Mouse (Mus musculus) cerebellum, adult 11 months (tissue): Measurements from ENCODE around the gene Cmtr1.
"Not testable (repeated sequence)": the region's sequence is repeated elsewhere in the genome, so short reads cannot be mapped to it uniquely, and the experiment has no call there.

Source experiments
- DNase-seq: peaks from one replicate; pipeline ENCODE4 v3.0.0; 2022

Cmtr1 gene

DNA sequence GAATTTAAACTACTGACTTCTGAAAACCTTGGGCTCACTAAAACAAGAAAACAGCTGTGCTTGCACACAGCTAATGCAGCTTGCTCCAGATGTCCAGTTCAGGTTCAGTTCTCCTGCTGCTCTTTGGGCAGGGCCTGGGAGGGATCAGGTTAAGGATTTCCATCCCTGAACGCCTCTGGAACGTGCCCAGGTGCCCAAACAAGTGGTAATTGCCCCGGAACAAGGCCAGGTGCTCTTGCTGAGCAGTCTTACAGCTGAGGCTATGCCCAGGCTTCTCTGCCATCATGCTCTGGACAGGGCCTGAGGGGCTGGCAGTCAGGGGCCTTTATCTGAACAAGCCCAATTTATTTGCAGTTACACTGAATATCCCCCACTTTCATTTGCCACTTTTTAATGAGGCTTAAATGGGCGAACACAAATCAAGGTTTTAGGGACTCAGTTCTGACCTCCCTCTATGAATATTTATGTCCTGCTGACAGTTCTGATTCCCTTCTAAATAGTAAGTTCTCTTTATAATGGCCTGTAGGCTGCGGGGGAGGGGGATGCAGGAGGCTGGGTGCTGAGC lies 46.7 kb downstream of the Cmtr1 start:
- no peak for DNase-seq

DNA sequence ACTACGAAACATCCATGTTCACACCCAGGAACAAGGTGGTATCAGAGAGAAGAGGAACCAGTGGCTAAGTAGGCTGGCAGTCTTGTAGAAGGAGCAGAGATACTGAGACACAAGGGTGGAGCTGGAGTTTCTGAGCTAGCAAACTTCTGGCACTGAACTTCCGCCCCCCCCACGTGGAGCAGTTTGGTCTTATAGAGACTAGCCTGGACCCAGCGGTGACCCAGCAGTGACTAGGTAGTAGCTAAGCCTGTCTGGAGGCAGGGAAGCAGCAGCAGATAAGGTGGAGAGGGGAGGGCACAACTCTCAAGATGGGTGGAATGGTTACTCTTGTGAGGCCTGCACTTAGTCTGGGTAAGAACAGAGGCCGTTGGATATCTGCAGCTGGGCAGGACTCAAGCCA lies 48.4 kb downstream of the Cmtr1 start:
- DNase-seq, result no peak

DNA sequence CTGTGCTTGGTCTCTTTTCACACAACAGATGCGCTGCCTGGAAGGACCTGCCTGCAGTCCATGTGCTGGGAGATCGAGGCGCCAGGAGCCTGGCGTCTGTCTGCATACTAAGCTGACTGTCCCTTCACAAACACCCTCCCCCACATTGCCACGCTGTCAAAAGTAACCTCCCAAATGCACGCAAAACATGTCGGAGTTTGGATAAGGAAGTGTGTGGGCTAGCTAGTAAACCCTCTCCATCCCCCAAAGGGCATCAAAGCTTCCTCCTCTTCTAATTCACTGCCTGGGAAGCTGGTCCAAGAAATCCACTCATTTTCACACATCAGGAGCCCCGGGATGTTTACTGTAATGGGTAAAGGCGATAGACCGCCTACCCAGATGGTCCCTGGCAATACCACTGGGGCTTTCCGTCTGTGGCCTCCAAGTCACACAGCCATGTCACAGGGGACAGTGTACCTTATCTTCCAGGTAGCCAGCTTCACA lies 50.2 kb downstream of the Cmtr1 start:
- DNase-seq, result no peak

DNA sequence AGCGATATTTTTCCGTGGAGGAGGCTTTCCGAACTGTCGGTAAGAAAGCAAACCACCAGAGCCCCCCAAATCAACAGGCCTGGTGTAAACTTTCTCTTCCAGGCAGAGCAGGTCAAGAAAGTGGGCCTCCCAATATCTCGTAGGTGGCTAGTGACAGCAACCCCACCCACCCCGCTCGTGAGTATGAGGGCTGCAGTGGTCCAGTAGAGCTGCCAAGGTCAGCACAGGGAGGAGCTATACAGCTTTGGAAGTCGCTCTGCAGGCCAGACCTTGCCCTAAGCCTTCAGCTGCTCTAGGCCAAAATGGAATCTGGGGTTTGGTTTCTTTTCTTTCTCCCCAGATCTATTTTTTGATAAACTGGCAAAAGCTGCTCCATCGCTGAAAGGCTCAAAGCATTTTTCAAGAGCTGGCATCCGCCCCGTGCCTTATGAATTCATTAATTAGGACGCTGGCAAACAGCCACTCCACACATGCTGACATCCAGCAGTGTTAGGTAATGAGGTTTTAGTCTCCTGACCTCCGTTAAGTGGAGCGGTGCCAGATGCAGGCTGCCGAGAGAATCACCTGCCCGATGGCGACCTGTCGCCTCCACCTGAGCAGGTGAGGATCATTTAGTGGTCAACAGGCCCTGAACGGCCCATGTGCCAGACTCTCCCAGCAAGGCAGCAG lies 50.8 kb downstream of the Cmtr1 start:
- peak; percentile 88 for DNase-seq

DNA sequence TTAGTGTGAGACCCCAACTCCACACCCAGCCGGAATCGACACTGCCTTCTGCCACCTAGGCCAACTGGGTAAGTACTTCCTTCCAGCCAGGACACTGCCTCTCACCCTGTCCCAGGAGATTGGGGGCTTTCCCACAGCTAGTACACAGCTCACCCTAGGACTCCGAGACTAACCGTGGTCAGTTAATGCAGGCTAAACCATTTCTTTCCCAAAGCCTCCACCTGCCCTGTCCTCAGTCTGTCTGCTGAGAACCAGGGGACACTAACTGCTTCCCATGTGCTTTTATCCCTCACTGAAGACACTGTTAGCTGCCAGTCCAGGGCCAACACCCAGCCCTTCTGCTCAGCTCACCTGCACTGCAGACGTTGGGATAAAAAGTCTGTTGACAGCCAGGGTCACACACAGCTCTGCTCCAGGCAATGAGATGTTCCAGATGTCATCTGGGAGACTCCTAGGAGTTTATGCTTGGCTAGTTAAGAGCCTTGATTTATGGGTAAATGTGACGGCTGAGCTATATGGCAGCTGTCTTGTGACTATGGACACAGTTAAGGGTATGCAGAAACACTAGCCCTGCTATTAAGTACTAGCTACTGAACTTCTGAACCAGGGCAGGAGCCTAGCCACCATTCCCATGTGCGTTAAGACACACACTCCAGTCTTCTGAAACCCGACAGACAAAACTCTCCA lies 51.5 kb downstream of the Cmtr1 start:
- no peak for DNase-seq

DNA sequence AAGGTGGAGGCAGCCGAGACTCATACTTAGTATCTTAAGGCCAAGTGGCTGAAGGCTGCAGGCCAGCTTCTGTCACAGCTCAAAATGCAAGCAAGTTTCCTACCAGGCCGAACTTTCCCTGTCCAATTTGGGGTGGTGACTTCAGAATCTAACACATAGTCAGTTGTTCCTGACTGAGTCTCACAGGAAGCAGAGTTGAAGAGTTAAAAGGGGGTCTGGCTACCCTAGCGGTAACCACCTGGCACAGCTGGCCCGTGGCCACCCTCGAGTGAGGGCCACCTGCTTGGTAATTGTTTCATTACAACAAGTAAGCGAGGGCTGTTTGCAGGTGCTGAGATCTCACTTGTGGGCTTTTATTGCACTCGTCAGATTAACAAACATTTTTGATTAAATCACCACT lies 52.2 kb downstream of the Cmtr1 start:
- no peak for DNase-seq

DNA sequence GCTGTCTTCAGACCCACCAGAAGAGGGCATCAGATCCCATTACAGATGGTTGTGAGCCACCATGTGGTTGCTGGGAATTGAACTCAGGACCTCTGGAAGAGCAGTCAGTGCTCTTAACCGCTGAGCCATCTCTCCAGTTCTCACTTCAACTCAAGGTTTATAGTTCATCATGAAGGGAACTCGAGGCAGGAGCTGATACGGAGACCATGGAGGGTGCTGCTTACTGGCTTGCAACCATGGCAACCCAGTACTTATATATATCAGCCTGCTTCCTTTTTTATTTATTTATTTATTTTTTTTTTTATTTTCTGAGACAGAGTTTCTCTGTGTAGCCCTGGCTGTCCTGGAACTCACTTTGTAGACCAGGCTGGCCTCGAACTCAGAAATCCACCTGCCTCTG lies 53.3 kb downstream of the Cmtr1 start:
- DNase-seq, result not testable (repeated sequence)

DNA sequence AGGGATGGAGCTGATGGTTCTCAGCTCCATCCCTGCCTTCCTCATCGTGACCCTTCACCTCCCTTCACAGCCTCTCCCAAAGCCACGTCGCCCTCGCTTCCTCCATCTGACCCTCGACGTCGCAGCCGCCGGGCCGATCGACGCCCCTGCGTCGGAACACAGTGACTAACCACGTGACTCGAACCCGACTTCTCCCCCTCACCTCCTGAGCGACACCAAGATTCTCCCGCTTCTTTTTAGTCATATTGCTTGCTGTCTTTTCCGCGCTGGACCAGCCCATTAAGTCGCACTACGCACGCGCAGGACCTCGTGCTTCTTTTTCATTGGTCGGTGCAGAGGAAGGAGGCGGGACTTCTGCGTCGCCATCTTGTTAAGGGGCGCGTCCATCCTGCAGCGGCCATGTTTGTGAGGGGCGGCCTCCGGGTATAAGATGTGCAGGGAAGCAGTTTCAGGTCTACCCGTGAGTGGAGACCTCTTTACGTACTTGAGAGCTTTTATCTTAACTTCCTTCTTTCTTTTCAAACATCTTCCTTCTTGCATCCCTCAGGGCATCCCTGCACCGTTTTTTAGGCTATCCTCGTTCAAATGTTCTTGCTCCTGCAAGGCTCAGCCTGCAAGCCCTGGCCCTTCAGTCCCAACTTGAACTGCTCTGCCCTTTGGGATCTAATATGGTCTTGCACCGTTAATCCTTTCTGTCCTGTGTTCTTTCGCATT lies 56.5 kb downstream of the Cmtr1 start, which contains the start of gene Ccdc167:
Gene Ccdc167 (minus strand): TSS at position 313 of the 714 bp plus-strand sequence.
- DNase-seq, result peak; percentile 96

DNA sequence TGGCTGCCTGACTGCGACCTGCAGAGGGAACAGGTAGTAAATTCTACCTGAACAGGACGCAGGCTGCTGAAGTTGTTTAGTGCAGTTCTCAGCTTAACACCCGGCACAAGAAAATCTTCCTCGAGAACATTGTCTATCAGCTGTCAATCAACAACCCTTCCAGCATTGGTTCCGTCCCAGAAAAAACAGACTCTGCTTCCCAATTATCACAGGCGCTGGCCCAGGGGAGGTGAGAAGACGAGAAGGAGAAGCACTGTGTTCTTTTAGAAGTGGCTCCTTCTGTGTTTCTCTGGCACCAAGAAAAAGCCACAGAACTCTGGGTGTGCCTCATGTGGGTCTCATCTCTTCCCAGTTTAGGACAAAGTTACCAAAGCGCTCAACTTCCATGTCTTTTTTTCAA lies 58.3 kb downstream of the Cmtr1 start:
- no peak for DNase-seq

DNA sequence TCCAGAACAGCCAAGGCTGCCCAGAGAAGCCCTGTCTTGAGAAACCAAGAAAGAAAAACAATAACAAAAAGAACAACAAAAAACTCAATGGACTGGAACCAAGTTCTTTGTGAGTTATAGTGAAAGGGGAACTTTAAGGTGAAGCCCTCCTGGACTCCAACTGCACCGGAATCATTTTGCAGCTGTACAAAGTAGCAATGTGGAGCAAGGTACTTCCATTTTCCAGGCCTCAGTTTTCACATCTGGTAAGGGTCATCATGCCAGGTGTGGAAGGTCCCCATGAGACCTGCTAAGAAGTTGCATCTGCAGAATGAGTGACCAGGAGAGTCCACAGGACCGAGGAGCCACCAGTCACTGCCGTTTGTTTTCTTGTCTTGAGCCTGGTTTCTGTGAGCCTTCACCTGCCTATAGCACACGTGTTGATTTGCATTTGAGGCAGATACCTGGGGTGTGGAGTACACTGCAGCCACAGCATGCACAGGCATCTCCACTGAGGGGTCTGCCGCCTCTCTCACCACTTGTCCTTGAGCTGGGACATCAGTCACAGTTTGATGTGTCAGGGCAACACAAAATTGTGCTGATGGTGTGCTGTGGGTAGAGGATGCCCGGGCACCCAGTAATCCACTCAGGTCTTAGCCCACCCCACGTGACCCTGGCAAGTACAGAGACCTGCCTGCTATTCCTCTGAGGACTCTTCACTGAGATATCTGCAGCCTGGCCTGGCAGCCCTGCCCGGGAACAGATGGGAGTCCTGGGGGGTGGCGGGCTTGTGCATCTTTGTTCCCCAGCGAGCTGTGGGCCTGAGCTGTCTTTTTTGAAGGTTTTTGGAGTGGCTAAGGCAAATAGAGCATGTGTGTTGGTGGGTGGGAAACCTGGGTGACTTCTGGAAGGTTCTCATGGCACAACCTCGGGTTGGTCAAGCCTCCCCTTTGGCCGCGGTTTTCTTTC lies 59.5 kb downstream of the Cmtr1 start:
- DNase-seq, result peak; percentile 76

DNA sequence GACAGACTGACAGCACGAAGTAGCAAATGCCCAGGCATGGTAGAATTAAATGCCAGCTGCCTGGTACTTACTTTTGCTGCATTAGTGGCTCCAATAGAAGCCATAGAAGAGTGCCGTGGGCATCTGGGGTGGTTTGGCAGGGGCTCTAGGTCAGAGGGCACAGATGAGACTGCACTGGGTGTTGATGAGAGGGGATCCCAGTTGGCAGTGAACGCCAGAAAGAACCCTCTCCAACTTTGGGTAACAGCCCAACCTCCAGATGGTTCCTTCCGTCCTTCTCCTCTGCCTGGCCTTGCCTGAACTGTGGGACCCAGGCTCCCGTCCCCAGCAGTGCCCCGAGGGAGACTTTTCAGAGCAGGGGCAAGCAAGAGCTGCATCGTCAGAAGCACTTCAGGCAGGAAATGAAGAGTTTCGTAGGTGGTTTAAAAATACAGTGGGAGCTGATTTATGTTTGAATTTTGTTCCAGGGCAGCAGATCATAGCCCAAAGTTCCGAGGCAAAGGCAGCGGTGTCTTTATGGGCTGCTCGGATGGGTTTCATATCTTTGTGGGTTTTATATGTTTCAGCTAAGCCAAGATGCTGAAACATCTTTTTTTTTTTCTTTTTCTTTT lies 60.5 kb downstream of the Cmtr1 start:
- DNase-seq, result no peak

DNA sequence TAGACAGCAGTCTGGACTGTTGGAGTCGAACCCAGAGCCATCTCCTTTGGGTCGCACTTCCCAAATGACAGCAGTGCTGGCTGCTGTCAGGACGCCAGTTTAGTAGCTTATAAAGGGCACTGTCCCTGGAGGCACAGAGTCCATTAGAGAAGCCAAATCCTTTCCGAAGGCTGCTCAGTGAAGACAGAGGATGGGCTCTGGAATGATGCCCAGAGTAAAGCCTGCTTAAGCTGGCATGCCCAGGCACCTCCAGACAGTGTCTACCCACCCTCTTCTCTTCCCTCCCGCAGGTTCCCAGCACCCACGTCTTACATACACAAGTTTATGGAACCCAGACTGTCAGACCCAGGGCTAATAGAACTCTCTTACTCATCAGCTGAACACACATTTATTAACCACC lies 64.2 kb downstream of the Cmtr1 start:
- no peak for DNase-seq

DNA sequence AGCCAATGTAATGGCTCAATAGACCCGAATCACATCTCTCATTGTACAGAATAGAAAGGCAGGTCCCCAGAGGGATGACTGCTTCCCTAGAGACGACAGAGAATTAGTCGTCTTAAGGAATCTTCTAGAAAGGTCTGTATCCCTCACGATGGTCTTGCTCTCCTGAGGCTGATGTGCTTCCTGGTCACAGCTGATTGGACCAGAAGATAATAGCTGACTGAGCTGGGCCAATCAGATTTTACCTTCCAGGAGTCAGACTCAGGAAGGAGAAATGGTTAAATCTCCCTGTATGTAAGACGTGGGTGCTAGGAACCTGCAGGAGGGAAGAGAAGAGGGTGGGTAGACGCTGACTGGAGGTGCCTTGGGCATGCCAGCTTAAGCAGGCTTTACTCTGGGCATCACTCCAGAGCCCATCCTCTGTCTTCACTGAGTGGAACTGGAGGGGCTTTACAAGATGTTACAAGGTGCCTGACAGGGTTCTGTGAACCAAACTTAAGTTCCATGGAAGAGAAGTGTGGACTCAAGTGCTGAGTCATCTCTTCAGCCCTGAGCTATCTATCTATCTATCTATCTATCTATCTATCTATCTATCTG lies 64.7 kb downstream of the Cmtr1 start:
- DNase-seq, result no peak

DNA sequence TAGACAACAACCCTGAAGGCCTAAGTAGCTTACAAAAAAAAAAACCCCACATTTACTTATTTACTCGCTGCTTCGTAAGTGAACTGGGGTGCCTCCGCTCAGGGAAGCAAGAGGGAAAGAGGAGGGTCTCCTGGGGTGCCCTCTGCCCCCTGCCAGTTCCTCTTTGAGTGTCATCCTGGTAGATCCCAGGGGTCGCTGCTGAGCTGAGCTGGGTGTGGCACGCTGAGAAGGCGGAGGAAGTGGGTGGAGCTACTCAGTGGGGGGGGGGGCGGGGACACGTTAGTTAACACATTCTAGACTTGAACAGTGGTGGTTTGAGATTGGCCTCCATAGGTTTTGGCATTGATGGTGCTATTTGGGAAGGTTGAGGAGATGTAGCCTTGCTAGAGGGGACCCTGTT lies 67.7 kb downstream of the Cmtr1 start:
- no peak for DNase-seq

DNA sequence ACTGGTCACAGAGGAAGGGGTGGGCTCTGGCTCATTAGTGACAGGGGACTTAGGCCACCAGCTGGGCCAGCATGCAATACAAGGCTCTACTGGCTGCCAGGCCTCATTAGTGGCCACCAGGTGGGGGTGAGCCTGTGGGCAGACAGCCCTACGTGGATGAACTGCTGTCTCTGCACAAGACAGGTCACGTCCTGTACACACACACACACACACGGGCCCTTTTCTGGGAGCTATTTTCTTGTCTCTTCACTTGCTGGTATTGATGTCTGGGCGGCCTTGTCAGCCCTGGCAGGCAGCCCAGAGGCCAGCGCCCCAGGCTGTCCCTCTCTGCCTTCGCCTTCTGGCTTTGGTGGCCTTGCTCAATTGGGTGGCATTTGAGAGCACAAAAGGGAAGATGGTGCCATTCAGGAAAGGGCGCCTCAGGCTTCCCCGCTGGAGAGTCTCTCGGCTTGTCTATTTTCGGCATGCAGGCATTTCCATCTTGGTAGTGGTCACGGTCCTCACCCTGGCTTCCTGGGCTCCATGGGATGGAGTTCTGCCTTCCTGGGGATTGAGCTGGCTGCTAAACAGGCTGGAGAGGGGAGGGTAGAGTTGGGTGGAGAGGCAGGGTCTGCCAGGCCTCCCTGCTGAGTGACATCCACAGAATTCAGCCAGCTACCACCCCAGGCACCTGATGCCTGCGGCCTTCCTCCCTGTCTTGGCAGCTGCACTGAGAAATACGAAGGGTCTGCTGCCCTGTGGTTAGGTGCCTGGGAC lies 70.3 kb downstream of the Cmtr1 start:
- peak; percentile 62 for DNase-seq

DNA sequence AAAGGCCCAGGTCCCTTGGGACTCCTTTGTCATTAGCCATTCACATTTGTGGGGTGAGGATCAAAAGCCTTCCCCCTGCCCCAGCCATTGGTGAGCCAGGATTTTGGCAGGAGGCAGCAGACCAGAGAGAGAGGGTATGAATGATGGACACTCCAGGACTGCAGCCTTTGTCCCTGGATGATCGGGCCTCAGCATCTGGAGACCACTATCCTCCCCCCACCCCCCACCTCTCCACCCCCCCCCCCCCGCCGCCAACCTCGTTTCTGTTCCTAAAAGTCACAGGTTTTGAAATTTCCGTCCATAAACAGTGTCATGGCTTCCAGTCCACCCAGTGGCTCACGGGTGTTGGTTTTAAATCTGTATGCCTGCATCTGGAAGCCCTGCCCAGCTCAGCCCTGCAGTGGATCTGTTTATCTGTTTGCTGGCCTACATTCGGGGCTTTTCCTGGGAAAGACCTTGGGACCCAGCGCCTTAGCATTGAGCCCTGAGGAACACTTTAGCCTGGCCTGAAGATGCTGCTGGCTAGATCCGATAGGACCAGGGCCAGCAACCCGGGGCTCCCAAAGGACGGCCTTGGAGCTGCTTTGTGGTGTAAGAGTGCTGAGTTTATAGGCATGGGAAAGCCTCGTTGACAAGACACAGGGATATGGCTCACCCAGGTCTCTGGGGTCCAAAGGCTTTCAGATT lies 71.0 kb downstream of the Cmtr1 start:
- DNase-seq, result no peak

DNA sequence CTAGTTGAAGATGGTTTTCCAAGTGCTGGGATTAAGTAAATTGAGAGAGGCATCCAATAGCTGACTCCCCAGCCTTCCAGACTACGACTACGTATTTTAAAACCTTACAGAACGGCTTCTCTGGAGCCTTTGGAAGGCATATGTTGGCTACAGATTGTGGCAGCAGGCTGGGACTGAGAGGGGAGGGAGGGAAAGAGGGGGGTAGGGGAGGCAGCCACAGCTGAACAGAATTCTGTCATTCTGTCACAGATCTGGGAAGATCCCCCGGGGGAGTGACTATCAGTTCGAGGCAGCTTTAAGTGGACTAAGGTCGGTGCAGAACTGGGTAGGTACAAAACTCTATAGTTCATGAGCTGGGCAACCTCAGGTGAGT lies 71.5 kb downstream of the Cmtr1 start:
- no peak for DNase-seq

DNA sequence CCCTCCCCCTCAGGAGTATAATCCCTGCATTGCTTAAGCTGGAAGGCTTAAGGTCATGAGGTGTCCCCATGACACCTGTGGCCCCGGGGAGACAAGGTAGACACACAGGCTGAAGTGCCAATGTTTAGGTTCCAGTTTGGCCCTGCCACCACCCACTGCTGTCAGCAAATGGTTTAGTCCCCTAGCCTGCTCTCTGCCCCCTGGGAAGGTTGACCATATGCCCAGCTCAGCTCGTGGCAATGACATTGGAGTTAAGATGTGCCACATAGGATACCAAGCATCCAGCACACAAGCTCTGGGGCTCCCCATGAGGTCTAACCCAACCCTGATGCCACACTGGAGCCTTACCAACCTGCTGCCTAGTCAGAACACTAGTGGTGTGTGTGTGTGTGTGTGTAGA lies 72.1 kb downstream of the Cmtr1 start:
- DNase-seq, result peak; percentile 23

DNA sequence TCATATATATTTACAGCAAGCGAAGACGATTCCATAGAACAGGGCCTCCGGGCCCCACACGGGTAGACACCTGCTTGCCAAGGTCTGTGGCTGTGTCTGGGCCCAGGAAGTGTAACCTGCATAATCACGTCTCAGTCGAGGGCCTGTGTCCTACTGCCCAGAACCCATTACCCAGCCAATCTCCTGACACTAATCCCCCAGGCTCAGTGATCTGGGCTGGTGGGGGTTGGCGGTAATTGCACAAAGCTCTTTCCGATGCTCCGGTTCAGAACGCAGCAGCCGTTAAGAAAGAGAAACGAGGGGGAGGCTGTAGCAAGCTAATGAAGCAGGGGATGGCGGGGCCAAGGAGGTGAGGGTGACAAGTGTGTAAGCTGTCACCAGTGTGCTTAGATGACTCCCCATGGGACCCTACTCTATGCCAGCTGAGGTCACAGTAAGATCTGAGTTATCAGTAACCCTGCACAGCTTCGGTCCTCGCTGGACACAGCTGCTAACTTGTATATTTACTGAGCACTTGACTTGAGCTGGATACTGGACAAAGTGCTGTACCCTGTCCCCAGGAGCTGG lies 76.1 kb downstream of the Cmtr1 start:
- no peak for DNase-seq
